Mouse (Mus musculus) G1E-ER4 (cell line): ENCODE results near the gene Kcnma1. TPM values are rescaled to one million over a fixed set of nuclear protein-coding genes. Genes with fewer than 3 reads are reported as not detected.

Source experiments
- GATA1 ChIP-seq: IDR thresholded peaks from one replicate; pipeline ENCODE4 v1.8.0; 2012; ENCODE audit warnings: low read length, inconsistent platforms
- polyA plus RNA-seq: library from polyadenylated mRNA; stranded (reverse); fragments of >175 nt; gene quantifications from 2 replicates; pipeline ENCODE4 v1.2.3, GENCODE M21; 2012

The Kcnma1 gene
- polyA plus RNA-seq, 1 experiment: not detected

DNA sequence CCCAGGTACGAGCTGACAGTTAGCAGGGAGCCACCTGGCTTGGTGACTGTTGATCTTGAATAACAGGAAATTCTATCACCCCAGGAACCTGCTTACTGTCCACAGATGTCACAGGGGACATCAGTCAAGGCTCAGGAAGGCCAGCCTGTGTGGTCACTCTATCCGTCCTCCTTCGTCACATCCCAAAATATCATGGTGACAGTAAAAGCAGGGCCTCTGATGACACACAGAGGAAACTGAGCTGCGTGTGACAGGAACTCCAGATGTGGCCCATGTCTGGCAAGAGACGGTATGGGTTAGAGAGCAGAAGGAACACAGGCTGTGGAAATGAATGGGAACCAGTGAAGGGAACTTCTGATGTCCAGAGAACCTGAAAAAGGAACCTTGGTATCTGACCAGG is 174.7 kb downstream of the Kcnma1 start:
- no peak for TF ChIP-seq GATA1

- no peak for TF ChIP-seq GATA1
These were observed 178.7 kb downstream of the Kcnma1 start for GRCm38 (mm10) chr14:23835387-23836111.

GRCm38 (mm10) chr14:23831284-23831683 is 183.0 kb downstream of the Kcnma1 start:
- no peak for TF ChIP-seq GATA1

GRCm38 (mm10) chr14:23830316-23830715 is 184.0 kb downstream of the Kcnma1 start:
- TF ChIP-seq GATA1: no peak

DNA sequence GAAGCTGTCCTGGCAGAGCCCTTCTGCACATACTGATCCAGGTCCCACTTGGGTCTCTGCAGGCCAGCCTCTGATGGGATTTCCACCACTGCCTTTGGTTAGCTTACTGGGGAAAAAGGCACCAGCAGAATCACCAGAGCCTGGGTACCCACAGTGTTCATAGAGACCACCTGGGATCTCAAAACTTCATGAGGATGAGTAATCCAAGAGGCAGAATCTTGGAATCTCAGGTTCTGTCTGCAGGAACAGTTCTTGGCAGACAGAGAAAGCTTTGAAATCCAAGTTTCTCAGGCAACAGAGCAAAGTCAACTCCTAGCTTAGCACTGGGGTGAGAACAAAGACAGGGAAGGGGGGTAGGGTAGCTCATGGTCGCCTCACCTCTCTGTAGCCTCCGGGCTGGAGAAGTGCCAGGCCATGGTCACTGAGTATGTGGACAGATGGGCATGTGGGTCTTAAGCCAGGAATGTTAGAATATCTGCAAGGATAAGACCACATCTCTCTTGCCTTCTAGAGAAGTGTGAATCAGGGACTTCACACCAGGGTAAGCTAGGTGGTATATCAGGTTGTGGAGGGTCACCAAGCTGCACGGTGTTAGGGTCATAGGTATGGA is 185.5 kb downstream of the Kcnma1 start:
- no peak for TF ChIP-seq GATA1

GRCm38 (mm10) chr14:23824937-23825336 is 189.4 kb downstream of the Kcnma1 start:
- no peak for TF ChIP-seq GATA1

- TF ChIP-seq GATA1: no peak
These were observed 190.0 kb downstream of the Kcnma1 start for GRCm38 (mm10) chr14:23824267-23824666.

DNA sequence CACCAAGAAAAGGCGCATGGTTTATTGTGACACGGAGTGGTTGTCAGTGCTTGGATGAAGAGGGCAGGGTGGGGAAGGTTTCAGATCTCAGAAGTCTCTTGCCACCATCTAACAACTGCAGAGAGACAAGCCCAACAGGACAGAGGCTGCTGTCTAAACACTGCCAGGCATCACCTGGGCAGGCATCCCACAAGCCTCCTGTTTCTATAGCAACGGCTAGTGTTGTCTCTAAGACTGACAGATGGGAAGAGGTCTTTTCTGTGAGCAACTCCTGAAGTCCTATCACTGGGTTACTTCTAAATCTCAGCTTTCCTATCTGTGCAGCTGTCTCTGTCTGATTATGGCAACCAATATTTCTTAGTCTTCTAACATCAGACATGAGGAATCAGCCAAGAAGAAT is 196.7 kb downstream of the Kcnma1 start:
- TF ChIP-seq GATA1: no peak

GRCm38 (mm10) chr14:23810081-23810480 is 204.2 kb downstream of the Kcnma1 start:
- TF ChIP-seq GATA1: no peak

DNA sequence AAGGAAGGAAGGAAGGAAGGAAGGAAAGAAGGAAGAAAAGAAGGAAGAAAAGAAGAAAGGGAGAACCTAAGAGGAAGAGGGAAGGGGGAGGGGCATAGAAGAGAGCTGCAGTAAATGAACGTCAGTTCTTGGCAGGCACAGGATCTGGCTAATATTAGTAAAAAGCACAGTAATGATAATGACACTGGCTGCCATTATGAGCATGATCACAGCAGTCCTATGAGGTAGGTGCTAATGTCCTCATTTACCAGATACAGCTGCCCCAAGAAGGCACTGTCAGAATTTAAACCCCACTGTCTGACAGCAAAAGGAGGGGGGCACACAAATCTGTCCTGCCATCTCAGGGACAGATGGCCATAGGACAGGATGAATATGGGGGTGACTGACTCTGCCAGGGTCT is 205.2 kb downstream of the Kcnma1 start:
- no peak for TF ChIP-seq GATA1

DNA sequence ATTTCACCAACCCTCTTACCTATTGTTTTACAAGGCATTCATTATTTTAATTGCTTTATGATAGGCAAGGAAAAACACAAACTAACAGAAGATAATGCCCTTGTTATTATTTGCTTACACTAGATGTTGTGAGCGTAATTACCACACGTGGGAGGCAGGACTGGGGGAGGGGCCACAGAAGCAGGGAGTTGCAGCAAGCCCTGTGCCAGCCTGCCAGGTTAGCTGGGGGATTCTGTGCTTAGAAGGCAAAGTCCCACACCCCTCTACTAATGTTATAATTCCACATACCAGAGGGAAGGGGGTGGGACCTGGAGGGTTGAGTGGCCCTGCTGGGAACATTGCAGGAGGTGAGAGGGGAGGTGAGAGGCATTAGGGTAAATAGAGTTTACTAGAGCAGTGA is 207.9 kb downstream of the Kcnma1 start:
- TF ChIP-seq GATA1: no peak

DNA sequence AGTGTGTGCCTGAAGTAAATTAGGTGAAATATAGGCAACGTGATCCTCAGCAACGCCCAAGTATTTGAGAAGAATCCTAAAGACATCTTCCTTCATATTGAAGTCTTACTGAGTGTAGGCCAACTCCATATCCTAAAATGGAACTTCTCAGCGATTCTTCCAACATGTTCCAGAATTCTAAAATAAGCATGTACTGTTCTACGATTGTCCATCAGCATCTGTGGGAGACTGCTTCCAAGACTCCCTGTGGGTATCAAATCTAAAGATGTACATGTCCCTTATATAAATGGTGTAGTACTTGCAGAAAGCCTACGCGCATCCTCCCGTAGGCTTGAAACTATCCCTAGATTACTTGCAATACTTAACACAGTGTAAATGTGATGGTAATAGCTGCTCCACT is 217.4 kb downstream of the Kcnma1 start:
- no peak for TF ChIP-seq GATA1

- no peak for TF ChIP-seq GATA1
These were observed 221.6 kb downstream of the Kcnma1 start for GRCm38 (mm10) chr14:23792674-23793073.

GRCm38 (mm10) chr14:23792076-23792475 is 222.2 kb downstream of the Kcnma1 start:
- no peak for TF ChIP-seq GATA1

DNA sequence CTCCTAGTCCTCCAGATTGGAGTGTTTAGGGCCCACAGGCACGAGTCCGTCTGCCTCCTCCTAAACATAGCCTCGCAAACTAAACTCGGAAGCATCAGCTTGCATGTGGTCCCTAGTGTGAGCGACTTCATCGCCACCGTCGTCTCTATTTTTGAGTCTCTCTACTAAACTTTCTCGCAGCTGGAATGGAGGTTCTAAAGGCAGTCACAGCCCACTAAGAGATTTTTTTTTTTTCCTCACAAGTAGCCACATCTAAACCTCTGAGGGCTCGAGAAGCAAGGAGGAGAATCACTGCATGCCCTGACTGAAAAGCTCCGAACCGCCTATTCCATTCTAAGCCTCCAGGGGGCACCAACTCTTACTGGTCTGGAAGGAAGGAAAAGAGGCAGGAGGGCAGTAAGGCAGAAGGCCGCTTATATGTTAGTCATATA is 223.0 kb downstream of the Kcnma1 start:
- no peak for TF ChIP-seq GATA1

DNA sequence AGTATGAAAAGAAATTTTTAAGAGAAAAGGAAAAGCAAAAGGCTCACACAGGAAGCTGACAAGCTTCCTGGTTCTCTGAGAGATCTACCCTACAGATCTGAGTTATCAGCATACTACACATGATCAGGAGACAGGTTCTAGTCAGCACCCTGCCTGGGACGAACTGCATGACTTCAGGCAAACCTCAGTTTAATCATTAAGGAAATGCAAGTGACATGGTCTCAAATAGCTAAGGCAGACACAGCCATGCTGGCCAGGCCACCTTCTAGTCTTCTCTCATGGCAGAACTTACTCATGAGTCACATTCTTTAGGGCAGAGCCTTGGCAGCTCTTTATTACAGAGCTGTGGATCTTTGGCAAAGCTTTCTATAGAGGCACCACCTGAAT is 227.6 kb downstream of the Kcnma1 start:
- TF ChIP-seq GATA1: no peak
